Mouse (Mus musculus): ENCODE results near the gene Sipa1l3.

DNA sequence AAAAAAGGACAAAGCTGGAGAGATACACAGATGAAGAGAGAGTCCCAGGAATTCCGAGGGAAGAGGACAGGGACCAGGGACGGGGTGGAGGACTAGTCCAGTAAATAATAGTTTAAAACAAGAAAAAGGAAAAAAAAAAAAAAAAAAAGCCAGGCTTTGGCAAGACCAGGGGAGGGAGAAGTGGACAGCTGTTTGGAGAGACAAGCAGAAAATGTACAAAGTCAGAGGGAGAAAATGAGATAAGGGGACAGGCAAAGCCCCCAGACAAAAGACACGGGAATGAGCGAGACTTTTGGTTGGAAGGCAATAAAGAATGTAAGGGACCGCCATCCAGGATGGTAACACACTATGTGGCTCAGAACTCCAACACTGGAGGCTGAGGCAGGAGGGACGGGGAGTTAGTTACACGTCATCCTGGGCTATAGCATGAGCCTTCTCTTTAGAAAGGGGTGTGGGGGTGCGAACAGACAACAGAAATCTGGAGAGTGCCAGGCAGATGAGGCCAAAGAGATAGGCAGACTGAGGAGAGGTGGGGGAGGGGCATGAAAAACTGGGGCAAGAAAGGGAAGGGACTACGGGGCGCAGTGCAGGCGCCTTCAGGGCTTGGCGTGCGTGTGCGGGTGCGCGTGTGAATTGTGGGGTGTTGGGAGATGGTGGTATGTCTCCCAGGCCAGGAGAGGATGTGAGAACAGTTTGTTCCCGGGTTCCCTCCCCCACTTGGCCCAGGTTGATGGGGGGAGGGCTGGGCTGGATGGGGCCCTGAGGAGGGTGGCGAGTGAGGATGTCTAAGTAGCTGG, 200.1 kb downstream of the Sipa1l3 start:
- TF ChIP-seq POLR2A (IDR thresholded peaks at IDR 0.05; ENCODE audit: low read depth, low read length) (no peak), CTCF (conservative IDR thresholded peaks at IDR 0.05; ENCODE audit: insufficient read depth, insufficient read length, low read depth, low read length) (no peak)

All from kidney, adult 2 months (tissue).